Mouse (Mus musculus) left cerebral cortex, postnatal 4 days (tissue): Measurements from ENCODE around the gene Lepr. TPM values are rescaled to one million over a fixed set of nuclear protein-coding genes. Genes with fewer than 3 reads are reported as not detected.
"Not testable (repeated sequence)": the region's sequence is repeated elsewhere in the genome, so short reads cannot be mapped to it uniquely, and the experiment has no call there.

ENCODE experiments used
- DNase-seq: peaks from one replicate; pipeline ENCODE4 v3.0.0-alpha.2; 2022
- intact Hi-C: fragments of 180-260 bp; cut with DNase I; formaldehyde crosslinking; loops from one replicate; pipeline ENCODE4 v1.15.1; 2025
- total RNA-seq, 2 experiments: library from RNA; stranded (reverse); gene quantifications; 2 replicates each; pipeline ENCODE4 v1.2.3; 2021

Lepr gene
- total RNA-seq, 2 experiments from 2014 or later, result 5.7 to 6.3 TPM

DNA sequence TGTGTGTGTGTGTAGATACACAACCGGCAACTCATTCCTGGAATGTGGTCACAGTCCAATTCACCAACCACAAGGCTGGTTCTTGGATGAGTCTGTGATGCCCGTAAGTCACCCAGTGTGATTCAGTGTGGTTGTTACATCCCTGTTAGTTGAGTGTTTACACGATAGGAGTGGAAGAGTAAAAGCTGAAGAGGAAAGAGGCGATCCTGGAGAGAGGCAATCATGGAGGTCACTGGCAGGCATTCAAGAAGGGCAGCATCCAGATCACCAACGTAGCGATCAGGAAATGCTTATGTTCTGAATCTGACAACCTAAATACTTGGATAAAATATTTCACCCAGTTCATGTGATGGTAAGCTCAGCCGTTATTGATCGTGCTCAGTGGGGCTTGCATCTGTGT lies 1.9 kb upstream of the Lepr start:
- no peak for DNase-seq
- intact Hi-C loops, result no loop called here

DNA sequence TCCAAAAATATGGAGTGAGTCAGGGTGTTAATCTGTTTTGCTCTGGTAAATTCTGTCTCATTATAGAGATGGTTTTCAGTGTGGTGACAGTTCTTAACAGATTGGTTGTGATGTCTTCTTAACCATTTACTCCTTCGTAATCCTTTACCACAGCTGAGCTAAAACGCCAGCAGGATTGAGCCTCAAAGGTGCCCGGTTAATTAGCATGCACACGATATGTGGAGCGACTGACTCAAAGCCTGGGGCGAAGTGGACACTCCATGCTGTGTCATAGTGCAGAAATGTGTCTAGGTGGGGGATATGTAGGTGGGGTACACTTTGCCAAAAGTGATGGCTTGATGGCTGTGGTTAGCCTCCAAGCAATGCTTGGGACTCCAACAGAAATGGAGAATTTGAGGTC lies 1.4 kb upstream of the Lepr start:
- no peak for DNase-seq
- intact Hi-C loops, result no loop called here

- intact Hi-C loops, result no loop called here
- DNase-seq, result peak; percentile 5
Observed at GRCm38 (mm10) chr4:101718991-101719580, 1.9 kb downstream of the Lepr start.

GRCm38 (mm10) chr4:101721705-101722104 lies 4.5 kb downstream of the Lepr start:
- no peak for DNase-seq
- intact Hi-C loops, result no loop called here

- no peak for DNase-seq
- intact Hi-C loops, result no loop called here
Observed at GRCm38 (mm10) chr4:101741973-101742372, 24.8 kb downstream of the Lepr start.

GRCm38 (mm10) chr4:101745534-101745933 lies 28.3 kb downstream of the Lepr start:
- intact Hi-C loops, result no loop called here
- DNase-seq, result no peak

DNA sequence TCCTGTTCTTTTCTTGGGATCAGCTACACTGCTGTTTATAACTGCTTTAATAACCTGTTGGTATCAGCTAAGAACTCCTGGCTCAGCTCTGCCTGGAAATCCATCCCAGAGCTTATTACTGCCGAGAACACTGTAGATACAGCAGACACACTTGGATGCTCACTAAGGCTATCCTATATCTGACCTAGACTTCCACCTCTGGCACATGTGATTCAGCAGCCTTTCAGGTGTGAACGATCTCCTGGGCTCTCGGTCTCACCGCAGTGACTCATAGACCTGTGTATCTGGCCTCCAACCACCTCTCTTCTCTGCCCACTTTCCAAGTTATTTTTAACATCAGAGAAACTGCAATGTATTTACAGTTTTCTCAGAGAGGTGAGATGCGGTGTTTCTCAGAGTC lies 43.3 kb downstream of the Lepr start:
- intact Hi-C loops, result no loop called here
- no peak for DNase-seq

DNA sequence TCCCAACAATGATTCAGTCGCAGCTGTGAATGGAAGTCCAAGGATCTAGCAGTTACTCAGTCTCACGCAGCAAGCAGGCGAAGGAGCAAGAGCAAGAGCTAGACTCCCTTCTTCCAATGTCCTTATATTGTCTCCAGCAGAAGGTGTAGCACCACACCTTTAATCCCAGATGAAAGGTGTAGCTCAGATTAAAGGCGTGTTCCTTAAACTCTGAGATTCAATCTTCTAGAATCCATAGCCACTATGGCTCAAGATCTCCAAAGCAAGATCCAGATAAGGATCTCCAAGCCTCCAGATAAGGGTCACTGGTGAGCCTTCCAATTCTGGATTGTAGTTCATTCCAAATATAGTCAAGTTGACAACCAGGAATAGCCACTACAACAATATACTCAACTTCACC lies 126.7 kb downstream of the Lepr start, which contains the start of gene B020004J07Rik:
Gene B020004J07Rik (minus strand): TSS at position 101 of the 400 bp plus-strand sequence.
- not testable (repeated sequence) for DNase-seq

DNA sequence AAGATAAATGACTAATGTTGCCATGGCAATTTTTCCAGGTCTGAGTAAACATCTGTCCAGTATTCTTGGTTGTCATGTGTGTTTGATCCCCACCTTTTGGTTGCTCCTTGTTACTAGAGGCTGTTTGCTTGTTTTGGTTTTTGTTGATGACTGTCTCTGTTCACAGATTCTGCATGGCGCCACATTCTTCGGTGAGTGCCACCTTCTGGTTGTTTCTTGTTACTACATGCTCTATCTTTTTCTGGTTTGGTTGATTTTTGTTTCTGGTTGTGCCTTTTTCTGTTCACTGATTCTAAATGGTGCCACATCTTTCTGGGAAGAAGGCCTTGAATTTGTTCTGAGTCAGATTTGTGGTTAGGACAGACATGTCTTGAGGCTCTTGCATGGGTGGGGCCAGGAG lies 133.7 kb downstream of the Lepr start:
- DNase-seq, result no peak
- intact Hi-C loops, result no loop called here

More for the DNA sequence above, 126.7 kb downstream of the Lepr start, which contains the start of gene B020004J07Rik:
- intact Hi-C loops, result not testable (repeated sequence)

DNA sequence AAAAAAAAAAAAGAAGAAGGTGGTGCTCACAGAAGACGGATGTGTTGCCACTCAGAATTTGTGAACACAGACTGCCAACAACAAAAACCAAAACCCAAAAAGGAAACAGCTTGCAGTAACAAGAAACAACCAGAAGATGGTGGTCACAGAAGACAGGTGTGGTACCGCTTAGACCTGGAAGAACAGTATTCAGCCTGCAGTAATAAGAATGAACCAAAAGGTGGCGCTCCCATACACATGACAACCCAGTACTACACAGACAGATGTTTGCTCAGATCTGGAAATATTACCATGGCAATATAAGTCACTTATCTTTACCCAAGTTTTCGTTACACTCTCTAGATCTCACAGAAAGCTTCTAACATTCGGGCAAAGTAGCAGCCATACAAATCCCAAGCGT lies 143.7 kb downstream of the Lepr start:
- DNase-seq, result no peak
- intact Hi-C loops, result no loop called here

GRCm38 (mm10) chr4:101862289-101862688 lies 145.1 kb downstream of the Lepr start:
- no peak for DNase-seq
- intact Hi-C loops, result no loop called here

Other genes with a start within 250 kb of the Lepr start
- 100 to 1,000 TPM; 176 to 180 TPM for gene Dnajc6, start 220.8 kb upstream of the Lepr start, total RNA-seq
- gene Leprot, start 69.7 kb upstream of the Lepr start, total RNA-seq, result 10 to 100 TPM; 44.8 to 46.9 TPM
- not detected for gene B020004J07Rik, start 126.6 kb downstream of the Lepr start, total RNA-seq
- not detected for gene C130073F10Rik, start 176.4 kb downstream of the Lepr start, total RNA-seq
- gene Gm12800, start 191.7 kb downstream of the Lepr start, total RNA-seq, result not detected
- gene Gm12794, start 223.0 kb downstream of the Lepr start, total RNA-seq, result not detected